Mouse (Mus musculus): ENCODE results near the gene Ntn1.
A peak's percentile ranks its signal among the peaks of the same experiment; 100 is the strongest.

Ntn1 gene

DNA sequence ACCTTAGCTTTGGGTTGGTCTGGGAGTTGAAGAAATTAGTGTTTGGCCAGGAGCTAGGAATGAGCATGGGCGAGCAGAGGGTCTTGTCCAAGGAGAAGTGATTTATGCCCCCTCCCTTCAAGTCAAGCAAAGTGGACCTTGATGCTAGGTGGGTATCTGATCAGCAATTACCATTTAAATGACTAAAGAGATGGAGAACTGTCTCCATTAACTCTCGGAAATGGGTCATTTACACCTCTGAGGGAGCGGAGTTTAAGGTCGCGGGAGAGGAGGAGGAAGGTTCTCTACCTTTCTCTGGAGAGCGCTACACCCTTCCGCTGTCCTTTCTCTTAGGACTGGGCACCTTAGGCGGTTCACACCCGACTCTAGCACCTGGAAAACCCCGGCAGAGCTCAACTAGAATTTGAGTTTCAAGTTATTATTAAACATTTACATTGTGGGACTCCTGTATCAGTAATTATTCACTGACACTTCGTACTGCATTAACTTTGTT lies at the start of gene Ntn1:
Ntn1 (minus strand) TSS at position 97 of the 493 bp plus-strand sequence.
- DNase-seq (ENCODE audit: low spot score in 2 of 2): no peak

DNA sequence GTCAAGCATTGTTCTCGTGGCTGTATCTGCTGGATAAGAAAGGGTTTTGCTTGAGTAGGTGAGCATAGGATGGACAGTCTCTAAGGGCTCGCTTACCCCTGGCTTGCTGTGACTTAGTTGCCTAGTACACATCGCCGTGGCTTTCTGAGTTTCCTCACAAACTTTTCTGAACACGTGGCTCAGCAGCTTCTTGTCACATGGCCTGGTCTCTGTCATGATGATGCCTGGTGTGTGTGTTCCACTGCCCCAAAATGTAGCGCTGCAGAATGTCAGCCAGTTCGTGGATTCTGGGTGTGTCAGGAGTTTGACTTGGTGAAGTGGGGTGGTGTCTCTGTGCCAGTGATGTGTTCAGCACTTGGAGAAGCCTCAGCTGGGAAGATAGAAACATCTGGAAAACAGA lies 47.7 kb upstream of the Ntn1 start:
- DNase-seq (ENCODE audit: low spot score in 2 of 2): no peak

DNA sequence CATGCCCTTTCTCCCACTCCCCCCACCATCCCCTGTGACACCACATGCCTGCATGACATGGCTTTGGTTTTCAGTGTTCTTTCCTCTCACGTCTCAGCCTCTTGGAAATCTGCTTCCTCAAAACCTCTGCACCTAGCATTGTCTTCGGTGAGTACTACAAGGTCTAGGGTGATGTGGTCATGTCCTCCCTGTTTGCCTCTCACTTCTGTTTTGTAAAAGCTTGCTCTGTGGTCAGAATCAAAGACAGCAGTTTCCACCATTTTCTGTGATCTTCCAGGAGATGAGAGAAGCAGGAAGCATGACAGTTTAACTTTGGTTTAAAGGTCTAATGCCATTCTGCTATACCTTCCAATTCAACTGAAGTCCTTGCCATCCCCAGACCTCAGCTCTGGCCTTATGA lies 46.6 kb upstream of the Ntn1 start:
- DNase-seq (ENCODE audit: low spot score in 2 of 2): no peak

DNA sequence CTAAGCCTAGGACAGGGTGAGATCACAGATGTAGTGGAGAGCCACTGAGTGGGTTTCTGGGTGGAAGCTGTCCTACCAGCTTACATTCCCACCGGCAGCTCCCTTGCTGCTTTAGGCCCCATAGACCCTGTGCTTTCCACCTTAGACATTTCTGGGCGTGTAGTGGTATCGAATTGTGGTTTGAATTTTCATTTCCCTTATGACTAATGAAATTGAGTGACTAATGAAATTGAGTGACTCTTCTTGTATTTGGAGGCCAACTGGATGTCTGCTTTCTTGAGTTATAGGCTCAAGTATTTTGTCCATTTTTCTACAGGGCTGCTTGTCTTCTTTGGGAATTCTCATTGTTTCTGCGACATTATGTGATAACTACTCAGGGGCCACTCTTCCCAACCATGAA lies 45.9 kb upstream of the Ntn1 start:
- no peak for DNase-seq (ENCODE audit: low spot score in 2 of 2)

DNA sequence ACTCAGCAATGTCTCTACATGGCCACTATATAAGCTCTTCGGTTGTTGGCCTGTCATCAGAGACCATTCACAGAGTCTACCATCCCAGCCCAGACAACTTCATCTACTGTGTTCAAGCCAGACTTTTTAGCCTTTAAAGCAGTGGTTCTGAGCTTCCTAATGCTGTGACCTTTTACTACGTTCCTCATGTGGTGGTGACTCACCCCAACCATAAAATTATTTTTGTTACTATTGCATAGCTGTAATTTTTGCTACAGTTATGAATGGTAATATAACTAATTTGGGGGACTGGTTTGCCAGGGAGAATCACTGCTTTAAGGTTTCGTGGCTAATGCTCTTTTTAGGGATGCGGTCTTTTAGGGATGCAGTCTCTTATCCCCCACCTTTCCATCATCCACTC lies 45.3 kb upstream of the Ntn1 start:
- DNase-seq (ENCODE audit: low spot score in 2 of 2): no peak

DNA sequence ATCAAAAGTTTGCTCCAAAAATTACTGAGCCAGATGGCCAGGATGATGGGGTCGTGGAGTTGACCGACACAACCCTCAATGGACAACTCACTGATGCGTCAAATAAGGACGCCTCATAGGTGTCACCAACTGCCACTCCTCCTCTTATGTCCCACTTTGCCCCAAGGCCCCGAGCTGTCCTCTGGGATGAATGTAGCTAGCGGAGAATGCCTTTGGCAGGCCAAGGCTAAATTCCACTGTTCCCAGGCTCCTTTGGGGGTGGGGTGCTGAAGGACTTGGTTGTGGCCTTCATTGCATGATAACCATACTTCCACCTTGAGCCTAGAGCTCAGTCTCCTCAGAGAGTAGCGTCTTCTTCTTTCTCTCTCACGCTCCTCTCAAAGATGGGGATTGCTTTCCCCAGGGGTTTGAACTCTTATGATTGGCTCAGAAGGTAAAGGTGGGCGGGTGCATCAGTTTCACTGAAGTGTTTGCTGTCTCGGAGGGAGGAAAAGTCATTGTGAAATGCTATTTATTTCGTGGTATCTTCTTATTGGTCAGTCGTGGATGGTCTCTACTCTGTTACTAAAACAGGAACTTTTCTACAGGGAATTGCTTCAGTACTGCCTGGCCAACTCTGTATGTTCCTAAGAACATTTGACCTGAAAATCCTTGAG lies 42.5 kb upstream of the Ntn1 start:
- no peak for DNase-seq (ENCODE audit: low spot score in 2 of 2)

DNA sequence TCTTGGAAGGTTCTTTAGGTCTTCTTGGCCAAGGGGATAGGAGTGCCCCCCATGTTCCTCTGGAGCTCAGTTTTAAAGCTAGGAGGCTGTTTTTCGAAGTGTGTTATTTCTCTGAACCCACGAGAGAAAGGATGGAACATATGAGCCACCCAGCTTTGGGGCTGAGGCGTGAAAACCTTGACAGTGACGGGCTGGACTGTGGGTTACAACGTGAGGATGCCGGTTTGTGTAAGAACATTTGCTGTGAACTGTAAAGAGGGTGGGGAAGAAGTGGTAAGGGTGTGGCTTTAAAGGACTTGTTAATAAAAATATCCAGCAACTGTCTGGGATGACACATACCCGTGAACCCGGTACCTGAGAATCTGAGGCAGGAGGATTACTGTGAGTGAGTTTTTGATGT lies 41.7 kb upstream of the Ntn1 start:
- no peak for DNase-seq (ENCODE audit: low spot score in 2 of 2)

DNA sequence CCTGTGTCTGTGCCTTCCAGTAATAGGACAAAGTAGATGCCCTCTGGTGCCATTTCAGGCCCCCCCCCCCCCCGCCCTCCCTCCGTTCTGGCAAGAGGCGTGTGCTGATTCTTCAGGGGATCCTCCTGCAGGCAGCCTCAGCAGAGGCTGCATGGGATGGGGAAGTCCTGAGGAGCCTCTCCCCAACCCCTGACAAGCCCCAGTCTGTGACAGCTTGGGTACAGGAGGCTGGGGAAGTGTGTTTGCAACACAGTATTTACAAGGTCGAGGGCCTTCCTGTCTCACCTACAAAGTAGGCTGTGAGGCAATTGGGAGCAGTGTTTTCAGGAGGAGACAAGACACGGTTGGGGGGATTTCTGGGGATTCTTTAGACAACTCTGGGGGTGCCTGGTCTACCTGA lies 40.3 kb upstream of the Ntn1 start:
- DNase-seq (ENCODE audit: low spot score in 2 of 2): no peak

DNA sequence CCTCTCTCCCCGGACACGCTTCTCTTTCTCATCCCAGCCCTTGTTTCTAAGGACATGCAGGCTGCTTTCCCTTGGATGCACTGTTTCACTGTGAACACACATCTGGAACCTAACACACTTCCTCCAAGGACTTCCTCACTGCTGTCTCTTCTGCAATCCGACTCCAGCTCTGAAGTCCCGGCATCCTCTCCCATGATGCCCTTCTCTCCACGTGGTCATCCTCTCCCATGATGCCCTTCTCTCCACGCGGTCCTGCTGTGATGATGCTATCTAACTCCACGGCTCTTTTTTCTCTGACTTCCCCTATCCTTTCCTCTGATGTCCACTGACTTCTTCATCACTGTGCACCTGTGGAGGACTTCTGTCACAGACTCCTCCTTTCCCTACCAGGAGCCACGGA lies 39.5 kb upstream of the Ntn1 start:
- no peak for DNase-seq (ENCODE audit: low spot score in 2 of 2)

DNA sequence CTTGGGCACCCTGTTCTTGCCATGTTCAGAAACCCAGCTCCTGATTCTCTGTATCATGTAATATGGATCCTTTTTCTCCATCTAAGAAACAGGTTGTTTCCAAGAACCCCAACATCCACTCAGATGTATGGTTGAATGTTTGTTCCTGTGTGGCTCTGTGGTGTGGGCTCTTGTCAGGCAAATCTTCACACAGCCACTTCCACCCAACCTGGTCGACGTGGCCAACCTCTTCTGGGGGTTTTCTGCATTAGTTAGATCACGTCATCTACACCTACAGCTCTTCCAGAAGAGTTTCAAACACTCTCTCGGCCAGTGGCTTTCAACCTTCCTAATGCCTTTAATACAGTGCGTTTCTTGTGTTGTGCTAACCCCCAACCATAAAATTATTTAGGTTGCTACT lies 35.8 kb upstream of the Ntn1 start:
- DNase-seq (ENCODE audit: low spot score in 2 of 2): no peak

DNA sequence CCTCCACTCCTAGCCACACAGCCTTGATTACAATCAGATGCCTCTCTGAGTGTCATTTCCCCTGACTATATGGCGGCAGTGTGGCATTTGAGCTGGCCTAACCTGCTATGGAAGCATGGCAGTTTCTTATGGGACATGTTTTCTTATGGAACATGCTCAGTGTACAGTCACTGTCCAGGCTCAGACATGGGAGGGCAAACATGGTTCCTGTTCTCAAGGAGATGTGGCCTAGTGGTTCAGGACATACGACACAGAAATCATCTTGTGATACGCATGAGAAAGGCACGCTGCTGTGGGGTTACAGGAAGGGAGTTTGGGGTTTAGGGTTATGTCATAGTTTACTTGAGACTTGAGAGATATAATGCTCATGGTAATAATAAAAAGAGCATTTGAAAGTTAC lies 35.0 kb upstream of the Ntn1 start:
- DNase-seq (ENCODE audit: low spot score in 2 of 2): no peak

DNA sequence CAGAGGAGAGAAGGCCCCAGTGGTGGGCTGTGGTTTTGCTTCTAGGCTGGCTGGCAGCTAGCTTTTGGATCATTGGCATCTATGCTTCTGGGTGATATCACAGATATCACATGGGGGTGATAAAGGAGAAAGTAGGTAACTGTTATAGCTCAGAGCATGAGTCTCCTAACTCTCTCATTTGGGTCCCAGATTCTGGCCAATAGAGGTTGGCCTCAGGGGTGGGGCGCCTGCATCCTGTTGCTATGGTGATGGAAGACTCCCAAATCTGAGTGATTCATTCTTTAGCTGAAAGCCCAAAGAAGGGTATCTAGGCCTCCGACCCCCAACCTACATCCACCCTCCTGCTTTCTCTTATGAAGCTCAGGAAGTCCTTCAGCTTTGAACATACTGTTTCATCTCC lies 34.1 kb upstream of the Ntn1 start:
- no peak for DNase-seq (ENCODE audit: low spot score in 2 of 2)

DNA sequence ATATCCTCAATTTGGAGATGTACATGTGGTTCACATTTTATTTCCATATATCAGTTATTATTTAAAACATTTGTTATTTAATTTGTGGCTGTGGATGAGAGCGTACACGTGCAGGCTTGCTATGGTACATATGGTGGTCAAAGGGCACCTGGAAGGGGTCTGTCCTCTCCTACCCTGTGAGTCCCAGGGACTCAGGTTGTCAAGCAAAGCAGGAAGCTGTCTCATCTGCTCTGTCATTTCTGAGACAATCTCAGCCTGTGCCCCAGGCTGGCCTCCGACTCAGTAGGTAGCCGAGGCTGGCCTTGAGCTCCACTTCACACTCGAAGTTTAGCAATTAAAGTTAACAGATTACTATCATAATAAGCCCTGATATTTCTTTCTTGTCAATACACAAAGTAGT lies 32.9 kb upstream of the Ntn1 start:
- no peak for DNase-seq (ENCODE audit: low spot score in 2 of 2)

DNA sequence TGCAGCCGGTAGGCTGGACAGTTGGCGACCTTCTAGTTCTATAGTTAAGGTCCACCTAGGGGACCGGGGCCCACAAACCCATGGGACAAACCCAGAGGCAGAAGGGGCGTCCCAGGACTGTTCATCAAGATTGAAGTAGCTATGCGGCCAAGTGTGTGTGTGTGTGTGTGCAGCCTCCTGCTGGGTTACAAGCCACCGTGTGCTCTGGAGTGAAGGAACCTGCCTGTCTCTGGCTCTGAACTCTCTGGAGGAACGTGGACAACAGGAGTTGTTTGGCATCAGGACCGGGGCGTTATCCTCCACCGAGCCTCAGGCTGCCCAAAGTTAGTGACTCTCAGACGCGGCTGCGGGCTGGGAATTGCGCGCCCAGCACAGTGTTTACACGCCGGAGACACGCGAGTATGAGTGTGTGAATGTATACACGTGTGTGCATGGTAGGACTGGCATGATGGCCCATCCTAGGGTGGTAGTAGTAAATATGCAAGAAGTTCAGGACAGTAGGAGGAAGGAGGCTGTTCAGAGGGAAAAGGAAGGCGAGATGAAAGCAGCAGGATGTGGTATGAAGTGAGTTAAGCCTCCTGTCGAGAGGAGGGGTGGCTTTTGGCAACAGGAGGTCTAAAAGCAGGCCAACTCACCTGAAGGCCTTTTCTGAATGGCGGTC lies 31.9 kb upstream of the Ntn1 start:
- DNase-seq (ENCODE audit: low spot score in 2 of 2): no peak

DNA sequence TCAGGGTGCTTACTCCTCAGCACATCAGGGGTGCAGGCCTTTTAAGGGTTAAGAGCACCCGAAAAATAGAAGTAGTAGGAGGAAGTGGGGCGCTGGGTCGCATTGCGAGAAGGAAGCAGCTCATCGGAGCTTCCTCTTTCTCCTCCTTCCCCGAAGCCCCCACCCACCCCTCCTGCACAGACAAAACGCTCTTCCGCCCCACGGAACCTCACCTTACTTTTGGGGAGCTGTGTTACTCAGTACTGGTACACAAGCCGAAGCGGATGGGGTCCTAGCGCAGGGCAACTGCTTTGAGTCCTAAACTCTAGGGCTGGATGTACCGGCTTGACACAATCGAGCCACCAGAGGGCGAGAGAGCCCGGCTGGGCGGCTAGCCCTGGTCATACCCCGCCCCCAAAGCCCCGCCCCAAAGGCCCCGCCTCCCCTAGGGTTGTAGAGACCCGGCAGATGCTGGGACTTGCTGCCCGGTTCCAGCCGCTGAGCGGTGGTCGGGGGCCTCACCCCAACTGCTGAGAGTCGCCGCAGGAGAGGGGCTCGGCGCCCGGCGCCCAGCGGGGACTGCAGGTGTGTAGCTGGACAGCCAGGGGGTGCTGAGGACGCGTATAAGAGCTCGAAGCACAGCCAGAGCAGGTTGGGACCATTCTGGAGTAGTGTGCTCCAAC lies 31.2 kb upstream of the Ntn1 start, which contains the start of gene Pik3r5:
Pik3r5 (plus strand) TSS at position 423 of the 662 bp plus-strand sequence.
- DNase-seq (ENCODE audit: low spot score in 2 of 2): peak; percentile 78 to 90

DNA sequence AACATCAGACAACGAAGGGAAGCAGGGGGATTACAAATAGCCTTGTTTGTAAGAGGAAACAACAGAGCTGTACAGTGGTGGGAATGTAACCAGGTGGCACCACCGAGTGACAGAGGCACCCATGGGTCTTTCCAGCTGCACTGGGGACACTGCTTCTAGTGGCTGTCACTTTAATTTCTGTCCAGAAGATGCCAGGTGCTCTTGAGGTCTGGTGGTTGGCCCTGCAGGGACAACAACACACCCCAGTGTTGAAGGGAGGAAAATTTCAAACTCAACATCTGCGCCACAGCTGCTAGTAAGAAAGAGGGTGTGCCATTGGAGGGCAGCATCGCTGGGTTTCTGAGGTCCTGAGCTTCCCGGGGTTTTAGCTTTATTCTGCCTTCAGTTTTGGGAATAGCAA lies 30.0 kb upstream of the Ntn1 start:
- DNase-seq (ENCODE audit: low spot score in 2 of 2): peak in 1 of 2 experiments; percentile 28

DNA sequence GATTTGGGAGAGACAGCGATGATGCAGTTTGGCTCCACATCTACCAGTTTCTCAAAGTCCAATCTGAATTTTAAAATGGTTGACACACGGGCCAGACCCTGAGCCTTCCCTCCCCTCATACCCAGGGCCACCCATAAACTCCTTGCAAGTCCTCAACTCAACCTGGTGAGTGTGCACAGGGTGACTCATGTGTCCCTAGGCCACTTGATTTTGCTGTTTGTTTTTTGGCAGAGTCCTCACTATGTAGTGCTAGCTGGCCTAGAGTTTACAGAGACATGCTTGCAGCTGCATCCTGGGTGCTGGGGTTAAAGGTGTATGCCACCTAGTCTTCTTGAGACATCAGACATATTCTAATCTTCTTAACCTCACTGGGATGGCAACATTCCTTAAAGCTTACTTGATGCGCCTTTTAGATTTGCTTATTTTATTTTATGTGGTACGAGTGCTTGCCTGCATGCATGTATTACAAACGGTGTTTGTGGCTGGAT lies 26.5 kb upstream of the Ntn1 start:
- no peak for DNase-seq (ENCODE audit: low spot score in 2 of 2)

DNA sequence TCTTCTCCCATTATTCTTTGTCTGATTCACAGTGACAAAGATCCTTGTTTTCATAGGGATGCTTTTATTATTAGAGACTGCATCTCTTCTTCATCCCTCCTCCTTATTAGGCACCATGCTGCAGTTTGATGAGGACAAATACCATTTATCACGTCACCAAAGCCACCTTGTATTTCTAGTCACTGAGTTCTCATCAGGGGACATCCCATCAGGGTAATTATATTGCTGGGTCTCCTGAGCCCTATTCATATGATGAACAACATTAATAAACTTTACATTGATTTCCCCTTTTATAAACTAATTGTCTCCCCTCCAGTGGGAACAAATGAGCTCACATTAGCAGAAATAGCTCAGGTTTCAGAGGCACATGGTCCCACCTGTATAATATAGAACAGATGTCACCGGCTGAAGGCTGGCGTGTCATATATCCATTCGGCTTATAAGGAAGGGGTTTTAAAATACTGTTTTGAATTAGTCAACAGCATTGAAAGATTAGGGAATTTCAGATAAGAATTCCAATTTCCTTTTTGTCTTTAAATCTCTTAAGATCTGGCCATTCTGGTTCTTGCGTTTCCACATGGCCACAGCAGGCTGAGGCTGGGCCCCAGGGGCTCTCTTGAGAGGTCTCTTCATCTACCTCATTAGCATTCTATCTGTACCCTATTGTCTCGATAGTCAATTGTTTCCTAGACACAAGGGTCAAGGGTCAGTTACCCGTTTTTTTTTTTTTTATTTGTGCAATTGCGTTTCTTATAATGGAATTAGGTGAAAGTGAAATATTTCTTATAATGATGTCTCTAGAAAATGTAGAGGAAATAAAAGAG lies 25.1 kb upstream of the Ntn1 start:
- no peak for DNase-seq (ENCODE audit: low spot score in 2 of 2)

DNA sequence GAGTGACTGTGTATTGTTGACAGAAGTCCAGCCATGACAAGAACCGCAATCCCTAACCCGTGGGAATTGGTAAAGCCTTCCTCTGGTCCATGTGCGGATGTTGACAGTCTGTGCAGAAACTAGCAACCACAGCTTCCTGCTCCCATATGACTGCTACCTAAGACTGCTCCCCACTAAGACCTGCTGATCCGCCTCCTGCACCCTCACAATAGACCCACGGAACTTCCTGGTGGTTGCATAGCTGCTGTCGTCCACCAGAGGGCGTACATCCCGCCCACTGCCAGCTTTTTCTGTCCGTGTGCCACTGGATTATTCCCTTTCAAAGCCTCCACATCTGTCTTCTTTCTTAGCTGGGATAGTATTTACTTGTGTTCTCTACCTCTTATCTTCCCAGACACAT lies 17.2 kb upstream of the Ntn1 start:
- DNase-seq (ENCODE audit: low spot score in 2 of 2): peak; percentile 45 to 74

DNA sequence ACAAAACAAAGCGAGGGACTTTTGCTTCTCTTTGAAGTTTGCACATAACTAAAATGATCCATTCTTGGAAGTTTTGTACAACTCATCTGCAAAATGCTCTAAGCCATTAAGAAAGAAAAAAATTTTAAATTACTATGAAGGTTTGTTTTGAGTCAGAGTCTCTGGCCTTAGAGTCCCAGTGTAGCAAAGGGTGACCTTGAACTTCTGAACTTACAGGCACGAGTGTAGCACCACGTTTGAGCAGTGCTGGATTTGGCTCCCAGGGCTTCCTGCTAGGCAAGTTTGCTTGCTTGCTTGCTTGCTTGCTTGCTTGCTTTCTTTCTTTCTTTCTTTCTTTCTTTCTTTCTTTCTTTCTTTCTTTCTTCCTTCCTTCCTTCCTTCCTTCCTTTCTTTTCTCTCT lies 16.4 kb upstream of the Ntn1 start:
- DNase-seq (ENCODE audit: low spot score in 2 of 2): no peak

DNA sequence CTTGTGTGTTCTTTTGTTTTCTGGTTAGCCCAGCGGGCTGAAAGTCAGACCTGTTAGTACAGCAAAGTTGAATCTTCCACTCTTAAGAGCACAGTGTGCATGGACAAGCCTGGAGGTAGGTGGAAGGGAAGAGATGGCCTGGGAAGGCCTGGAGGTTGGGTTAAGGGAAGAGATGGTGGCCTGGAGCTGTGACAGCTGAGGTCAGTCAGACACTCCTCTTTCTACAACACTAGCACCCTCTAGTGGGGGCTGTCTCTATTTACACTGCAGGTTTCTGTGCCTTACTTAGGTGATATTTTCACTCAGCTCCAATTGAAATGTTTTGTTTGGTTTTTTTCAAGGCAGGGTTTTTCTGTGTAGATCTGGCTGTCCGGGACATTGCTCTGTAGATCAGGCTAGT lies 7.5 kb upstream of the Ntn1 start:
- DNase-seq (ENCODE audit: low spot score in 2 of 2): peak; percentile 49 to 80

Measured in spleen, postnatal 4 days (tissue).